Mouse (Mus musculus) brain, embryonic 18.5 days (tissue): Measurements from ENCODE around the gene Tle3.

Source experiments
- DNase-seq: peaks from one replicate; pipeline ENCODE4 v3.0.0-alpha.2; 2012; ENCODE audit warnings: low read depth, low spot score

Gene Tle3

DNA sequence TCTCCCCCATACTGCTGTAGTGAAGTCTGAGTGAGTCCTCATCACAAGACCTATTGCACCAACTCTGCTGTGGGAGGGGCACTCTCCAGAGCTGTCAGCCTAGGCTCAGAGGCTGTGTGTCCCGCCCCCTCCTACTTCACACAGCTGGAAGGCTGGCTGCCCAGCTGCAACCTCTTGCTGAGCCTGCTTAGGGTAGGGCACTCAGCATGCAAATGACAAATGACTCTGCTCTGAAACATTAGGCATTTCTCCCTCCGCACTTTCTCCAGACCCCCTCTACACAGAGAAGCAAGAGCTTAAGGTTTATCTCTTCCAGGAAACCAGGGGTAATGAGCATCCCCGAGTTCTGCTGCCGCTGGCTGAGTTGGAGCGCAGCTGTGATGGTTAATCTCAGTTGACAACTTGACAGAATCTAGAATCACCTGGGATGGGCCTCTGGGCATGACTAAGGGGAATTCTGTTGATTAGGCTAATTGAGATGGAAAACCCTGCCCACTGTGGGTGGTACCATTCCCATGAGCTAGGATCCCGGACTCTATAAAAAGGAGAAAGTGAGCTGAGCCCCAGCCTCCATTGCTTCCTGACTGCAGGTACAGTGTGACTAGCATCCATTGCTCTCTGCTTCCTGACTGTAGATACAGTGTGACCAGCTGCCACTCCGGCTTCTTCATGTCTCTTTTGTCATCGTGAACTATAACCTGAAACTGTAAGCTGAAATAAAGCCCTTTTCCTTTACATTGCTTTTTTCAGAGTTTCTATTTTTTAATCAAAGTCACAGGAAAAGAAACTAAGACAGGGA lies 63.2 kb downstream of the Tle3 start:
- no peak for DNase-seq

DNA sequence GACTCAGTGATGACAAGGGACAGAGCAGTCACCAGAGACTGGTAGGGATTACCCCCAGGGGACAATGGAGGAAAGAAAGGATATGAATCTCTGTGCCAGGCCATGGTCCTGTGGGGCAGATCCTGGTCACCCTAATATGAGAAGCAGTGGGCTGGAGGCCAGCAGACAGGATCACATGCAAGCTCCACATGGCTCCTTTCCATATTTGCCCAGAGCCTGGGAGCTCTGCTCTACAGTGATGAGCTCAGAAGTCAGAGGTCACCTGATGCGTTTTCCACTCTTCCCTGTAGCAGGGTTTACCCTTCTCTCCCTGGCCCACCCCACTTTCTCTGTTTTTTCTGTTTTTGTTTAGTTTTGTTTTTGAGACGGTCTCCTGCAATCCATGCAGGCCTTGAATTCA lies 63.9 kb downstream of the Tle3 start:
- DNase-seq = no peak

- no peak for DNase-seq
Observed at GRCm38 (mm10) chr9:61436761-61437160, 64.6 kb downstream of the Tle3 start.

GRCm38 (mm10) chr9:61439092-61439491 lies 66.9 kb downstream of the Tle3 start:
- DNase-seq = no peak

- no peak for DNase-seq
Observed at GRCm38 (mm10) chr9:61439979-61440378, 67.8 kb downstream of the Tle3 start.

DNA sequence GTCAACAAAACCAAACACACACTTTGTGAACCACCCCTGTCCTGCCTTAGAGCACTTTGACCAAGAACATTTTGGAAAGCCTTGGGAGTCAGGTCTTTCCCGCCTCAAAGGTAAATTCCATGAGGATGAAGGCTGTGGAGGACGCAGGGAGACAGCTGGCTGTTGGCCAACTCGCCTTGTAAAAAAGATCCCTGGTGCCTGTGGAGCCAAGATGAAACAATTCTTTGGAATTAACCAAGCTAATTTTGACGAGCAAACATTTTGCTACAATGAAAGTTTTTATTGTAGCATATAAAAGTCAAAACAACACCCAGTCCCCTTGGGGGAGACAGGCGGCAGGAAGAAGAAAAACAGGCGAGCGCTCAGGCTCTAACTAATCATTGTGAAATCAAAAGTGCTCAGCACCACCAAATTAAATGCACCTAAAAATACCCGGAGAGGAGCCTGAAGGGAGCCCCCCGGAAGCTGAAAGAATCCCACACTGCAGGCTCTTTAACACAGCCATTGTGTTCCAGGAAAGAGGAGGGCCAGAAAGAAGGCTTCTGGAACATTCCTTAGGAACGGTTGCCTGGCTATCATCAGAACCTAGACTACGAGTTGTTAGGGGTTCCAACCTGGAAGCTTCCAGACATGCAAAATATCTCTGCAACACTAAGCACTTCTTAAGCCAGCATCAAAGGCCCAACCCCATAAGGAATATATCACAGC lies 69.2 kb downstream of the Tle3 start:
- DNase-seq = no peak

GRCm38 (mm10) chr9:61442951-61443630 lies 70.9 kb downstream of the Tle3 start:
- no peak for DNase-seq

DNA sequence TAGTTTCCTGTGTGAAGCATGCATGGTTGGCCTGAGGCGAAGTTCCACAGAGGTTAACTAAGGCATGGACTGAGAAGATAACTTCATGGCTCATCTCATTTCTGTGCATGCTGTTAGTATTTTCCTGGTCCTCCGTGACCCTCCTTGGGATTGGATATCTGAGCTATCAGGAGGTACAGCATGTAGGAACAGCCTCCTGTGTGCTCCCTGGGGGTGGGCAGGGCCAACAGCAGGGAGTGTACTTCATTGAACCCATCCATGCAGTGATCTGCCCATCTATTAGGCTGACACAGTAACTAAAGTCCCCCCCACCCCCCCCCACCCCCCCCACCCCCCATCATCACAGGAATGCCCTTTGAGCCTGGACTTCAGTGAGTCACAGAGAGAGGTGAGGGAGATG lies 73.0 kb downstream of the Tle3 start:
- DNase-seq = no peak

- DNase-seq = no peak
Observed at GRCm38 (mm10) chr9:61445711-61446222, 73.6 kb downstream of the Tle3 start.

- no peak for DNase-seq
Observed at GRCm38 (mm10) chr9:61446965-61447364, 74.8 kb downstream of the Tle3 start.

DNA sequence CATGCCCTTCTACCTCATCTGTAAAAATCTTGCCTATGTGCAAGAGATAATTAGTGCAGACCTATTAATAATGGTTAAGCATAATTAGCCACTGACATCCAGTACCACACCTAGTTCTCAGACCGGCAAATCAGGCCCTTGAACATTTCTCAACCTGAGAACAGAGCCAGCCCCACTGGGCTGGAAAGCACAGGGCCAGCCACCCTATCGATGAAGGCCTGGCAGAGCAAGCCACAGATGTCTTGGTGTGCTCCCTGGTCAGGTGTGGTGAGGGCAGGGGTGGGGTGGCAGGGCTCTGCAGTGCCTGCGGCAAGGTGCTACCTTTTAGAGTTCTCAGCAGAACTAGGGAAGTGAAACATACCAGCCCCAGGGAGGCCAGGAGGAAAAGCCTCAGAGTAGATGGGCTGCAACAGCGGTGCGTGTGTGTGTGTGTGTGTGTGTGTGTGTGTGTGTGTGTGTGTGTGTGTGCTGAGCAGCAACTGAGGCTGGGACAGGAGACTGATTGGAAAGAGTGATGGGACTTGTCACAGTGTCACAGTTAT lies 77.3 kb downstream of the Tle3 start:
- DNase-seq = no peak

GRCm38 (mm10) chr9:61452081-61452480 lies 79.9 kb downstream of the Tle3 start:
- DNase-seq = no peak

- DNase-seq = no peak
Observed at GRCm38 (mm10) chr9:61455861-61456261, 83.7 kb downstream of the Tle3 start.

GRCm38 (mm10) chr9:61456441-61457161 lies 84.4 kb downstream of the Tle3 start:
- DNase-seq = no peak

- DNase-seq = no peak
Observed at GRCm38 (mm10) chr9:61457162-61457523, 85.0 kb downstream of the Tle3 start.

- DNase-seq = no peak
Observed at GRCm38 (mm10) chr9:61461859-61462258, 89.7 kb downstream of the Tle3 start.

- DNase-seq = no peak
Observed at GRCm38 (mm10) chr9:61467436-61467835, 95.3 kb downstream of the Tle3 start.
